Mouse (Mus musculus): ENCODE measurements at regions not wholly inside any gene's neighbourhood (a gene's known extent, or its start where the extent isn't known, plus 50 kb on each side); places are given as distances from the start of the nearest gene placed in this dataset.

GRCm38 (mm10) chr14:105718676-105719441 lies 177.8 kb downstream of the Spry2 start:
- DNase-seq (ENCODE audit: low read depth, low spot score) = peak; percentile 76

- no peak for DNase-seq (ENCODE audit: low read depth, low spot score)
Observed at GRCm38 (mm10) chr14:105717821-105718220, 178.8 kb downstream of the Spry2 start.

- no peak for DNase-seq (ENCODE audit: low read depth, low spot score)
Observed at GRCm38 (mm10) chr14:105708691-105709090, 187.9 kb downstream of the Spry2 start.

GRCm38 (mm10) chr14:105706756-105707155 lies 189.9 kb downstream of the Spry2 start:
- no peak for DNase-seq (ENCODE audit: low read depth, low spot score)

- DNase-seq (ENCODE audit: low read depth, low spot score) = no peak
Observed at GRCm38 (mm10) chr14:105698616-105699015, 198.0 kb downstream of the Spry2 start.

GRCm38 (mm10) chr14:105698086-105698485 lies 198.5 kb downstream of the Spry2 start:
- no peak for DNase-seq (ENCODE audit: low read depth, low spot score)

- DNase-seq (ENCODE audit: low read depth, low spot score) = no peak
Observed at GRCm38 (mm10) chr14:105697398-105697797, 199.2 kb downstream of the Spry2 start.

- peak; percentile 77 for DNase-seq (ENCODE audit: low read depth, low spot score)
Observed at GRCm38 (mm10) chr14:105694969-105695368, 201.7 kb downstream of the Spry2 start.

GRCm38 (mm10) chr14:105693713-105694112 lies 202.9 kb downstream of the Spry2 start:
- DNase-seq (ENCODE audit: low read depth, low spot score) = no peak

GRCm38 (mm10) chr14:105684826-105685465 lies 211.7 kb downstream of the Spry2 start:
- DNase-seq (ENCODE audit: low read depth, low spot score) = no peak

GRCm38 (mm10) chr14:105684329-105684728 lies 212.3 kb downstream of the Spry2 start:
- peak; percentile 93 for DNase-seq (ENCODE audit: low read depth, low spot score)

GRCm38 (mm10) chr14:105676646-105676930 lies 220.0 kb downstream of the Spry2 start:
- DNase-seq (ENCODE audit: low read depth, low spot score) = no peak

- no peak for DNase-seq (ENCODE audit: low read depth, low spot score)
Observed at GRCm38 (mm10) chr14:105675801-105676645, 220.6 kb downstream of the Spry2 start.

- peak; percentile 53 for DNase-seq (ENCODE audit: low read depth, low spot score)
Observed at GRCm38 (mm10) chr14:105675006-105675405, 221.6 kb downstream of the Spry2 start.

- DNase-seq (ENCODE audit: low read depth, low spot score) = peak; percentile 90
Observed at GRCm38 (mm10) chr14:105668969-105669368, 227.7 kb downstream of the Spry2 start.

- peak; percentile 42 for DNase-seq (ENCODE audit: low read depth, low spot score)
Observed at GRCm38 (mm10) chr14:105664671-105665198, 231.9 kb downstream of the Spry2 start.

GRCm38 (mm10) chr14:105663472-105663871 lies 233.1 kb downstream of the Spry2 start:
- peak; percentile 60 for DNase-seq (ENCODE audit: low read depth, low spot score)

GRCm38 (mm10) chr14:105662839-105663238 lies 233.8 kb downstream of the Spry2 start:
- peak; percentile 96 for DNase-seq (ENCODE audit: low read depth, low spot score)

- no peak for DNase-seq (ENCODE audit: low read depth, low spot score)
Observed at GRCm38 (mm10) chr14:105658316-105658715, 238.3 kb downstream of the Spry2 start.

GRCm38 (mm10) chr14:105647166-105647565 lies 249.5 kb downstream of the Spry2 start:
- no peak for DNase-seq (ENCODE audit: low read depth, low spot score)

GRCm38 (mm10) chr14:105644428-105644827 lies 252.2 kb downstream of the Spry2 start:
- no peak for DNase-seq (ENCODE audit: low read depth, low spot score)

All from 3T3-L1 (cell line).